Mouse (Mus musculus) megakaryocyte, embryonic 14.5 days (primary cell): ENCODE data around the gene Ermap. TPM values are rescaled to one million over a fixed set of nuclear protein-coding genes. Genes with fewer than 3 reads are reported as not detected.

Experiments
- H3K27me3 ChIP-seq: replicated peaks from 2 replicates; pipeline ENCODE3; 2012; ENCODE audit warnings: inconsistent platforms
- H3K36me3 ChIP-seq: replicated peaks from 2 replicates; pipeline ENCODE3; 2012; ENCODE audit warnings: low read length, inconsistent platforms, mixed read lengths
- H3K4me1 ChIP-seq: 2 replicates; pipeline ENCODE4 v1.6.1; 2012; ENCODE audit warnings: inconsistent platforms
- H3K4me3 ChIP-seq: replicated peaks from 2 replicates; pipeline ENCODE3; 2012; ENCODE audit warnings: moderate library complexity, mild to moderate bottlenecking, inconsistent platforms
- H3K9me3 ChIP-seq: 2 replicates; pipeline ENCODE4 v1.6.1; 2012; ENCODE audit warnings: inconsistent platforms
- FLI1 ChIP-seq: IDR thresholded peaks from 2 replicates; pipeline ENCODE4 v1.6.1; 2012; ENCODE audit warnings: low read length, inconsistent platforms, mixed read lengths
- GATA1 ChIP-seq: IDR thresholded peaks from 3 replicates; pipeline ENCODE4 v1.6.1; 2012; ENCODE audit warnings: mixed read lengths, low read length, inconsistent platforms, borderline replicate concordance
- polyA plus RNA-seq: library from polyadenylated mRNA; stranded (reverse); fragments of >175 nt; gene quantifications from 2 replicates; pipeline ENCODE4 v1.2.3, GENCODE M21; 2012; ENCODE audit warnings: low replicate concordance; ENCODE audit not compliant: insufficient read depth

The Ermap gene
- polyA plus RNA-seq, 1 experiment, result 0.10 TPM

- Histone ChIP-seq H3K4me1 (peaks cover 49% of the 10 kb centered on the region), H3K9me3 (no peaks in the 10 kb centered on the region), H3K27me3 (peaks cover 5% of the 10 kb centered on the region), H3K4me3 (peak overlapping the region; percentile 94), H3K36me3 (peaks cover 41% of the 10 kb centered on the region)
- TF ChIP-seq GATA1 (no peak), FLI1 (no peak)
Observed at GRCm38 (mm10) chr4:119172919-119173650, 16.7 kb downstream of the Ermap start.

- Histone ChIP-seq H3K9me3 (no peaks in the 10 kb centered on the region), H3K4me3 (no peak overlapping the region), H3K36me3 (peaks cover 41% of the 10 kb centered on the region), H3K4me1 (peaks cover 64% of the 10 kb centered on the region), H3K27me3 (no peaks in the 10 kb centered on the region)
- TF ChIP-seq FLI1 (no peak), GATA1 (no peak)
Observed at GRCm38 (mm10) chr4:119167663-119168062, 22.1 kb downstream of the Ermap start.

DNA sequence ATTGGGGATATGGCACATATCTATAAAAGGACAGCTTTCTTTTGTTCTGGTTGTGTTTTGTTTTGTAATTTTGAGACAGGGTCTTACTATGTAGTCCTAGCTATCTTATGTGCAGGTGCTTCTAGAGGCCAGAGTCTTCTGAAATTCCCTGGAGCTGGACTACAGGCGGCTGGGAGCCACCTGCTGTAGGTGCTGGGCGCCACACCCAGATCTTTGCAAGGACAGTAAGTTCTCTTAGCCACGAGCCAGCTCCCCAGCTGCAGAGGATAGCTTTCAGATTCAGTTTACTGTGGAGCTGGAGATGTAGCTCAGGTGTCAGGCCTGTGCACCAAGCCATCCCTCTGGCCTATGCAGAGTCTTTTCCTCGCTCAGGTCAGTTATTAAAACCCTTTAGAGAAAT, 22.7 kb downstream of the Ermap start:
- no peak overlapping the region for H3K4me3 ChIP-seq
- H3K36me3 ChIP-seq, result peaks cover 40% of the 10 kb centered on the region
- H3K9me3 ChIP-seq, result no peaks in the 10 kb centered on the region
- H3K4me1 ChIP-seq, result peaks cover 60% of the 10 kb centered on the region
- TF ChIP-seq FLI1 (no peak), GATA1 (no peak)
- H3K27me3 ChIP-seq, result no peaks in the 10 kb centered on the region

- Histone ChIP-seq H3K36me3 (peaks cover 29% of the 10 kb centered on the region), H3K27me3 (no peaks in the 10 kb centered on the region), H3K4me3 (peak overlapping the region; percentile 40), H3K9me3 (no peaks in the 10 kb centered on the region), H3K4me1 (peaks cover 54% of the 10 kb centered on the region)
- TF ChIP-seq GATA1 (no peak), FLI1 (no peak)
Observed at GRCm38 (mm10) chr4:119165916-119166315, 23.9 kb downstream of the Ermap start.

GRCm38 (mm10) chr4:119162990-119163389, 26.8 kb downstream of the Ermap start:
- Histone ChIP-seq H3K36me3 (no peaks in the 10 kb centered on the region), H3K4me1 (peaks cover 31% of the 10 kb centered on the region), H3K27me3 (no peaks in the 10 kb centered on the region), H3K4me3 (no peak overlapping the region), H3K9me3 (no peaks in the 10 kb centered on the region)
- TF ChIP-seq GATA1, result no peak
- TF ChIP-seq FLI1, result no peak

- Histone ChIP-seq H3K4me3 (no peak overlapping the region), H3K27me3 (no peaks in the 10 kb centered on the region), H3K36me3 (no peaks in the 10 kb centered on the region), H3K4me1 (peaks cover 16% of the 10 kb centered on the region), H3K9me3 (no peaks in the 10 kb centered on the region)
- TF ChIP-seq FLI1 (no peak), GATA1 (no peak)
Observed at GRCm38 (mm10) chr4:119161358-119161757, 28.5 kb downstream of the Ermap start.

DNA sequence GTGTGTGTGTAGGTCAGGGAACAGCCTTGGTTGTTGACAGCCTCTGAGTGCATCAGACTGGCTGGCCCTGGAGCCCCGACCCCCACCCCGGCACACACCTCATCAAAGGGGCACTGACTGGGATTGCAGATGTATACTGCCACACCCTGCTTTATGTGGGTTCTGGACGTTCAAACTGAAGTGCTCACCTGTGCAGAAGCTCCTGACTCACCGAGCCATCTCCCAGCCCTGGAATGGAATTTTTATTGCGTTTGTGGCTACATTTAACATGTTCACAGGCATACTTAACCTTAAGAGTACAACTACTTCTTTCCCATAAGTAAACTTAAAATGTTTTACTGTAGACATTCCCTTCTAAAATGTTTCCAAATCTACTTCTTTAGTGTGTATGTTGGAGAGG, 31.9 kb downstream of the Ermap start:
- Histone ChIP-seq H3K36me3 (no peaks in the 10 kb centered on the region), H3K4me3 (no peak overlapping the region), H3K4me1 (no peaks in the 10 kb centered on the region; the same call in 1 of the 2 replicates), H3K9me3 (no peaks in the 10 kb centered on the region), H3K27me3 (peaks cover 9% of the 10 kb centered on the region)
- TF ChIP-seq GATA1 (no peak), FLI1 (no peak)

GRCm38 (mm10) chr4:119157186-119157585, 32.6 kb downstream of the Ermap start:
- Histone ChIP-seq H3K9me3 (no peaks in the 10 kb centered on the region), H3K27me3 (peaks cover 10% of the 10 kb centered on the region), H3K4me3 (no peak overlapping the region), H3K36me3 (no peaks in the 10 kb centered on the region), H3K4me1 (no peaks in the 10 kb centered on the region; the same call in 1 of the 2 replicates)
- TF ChIP-seq GATA1 (no peak), FLI1 (no peak)

DNA sequence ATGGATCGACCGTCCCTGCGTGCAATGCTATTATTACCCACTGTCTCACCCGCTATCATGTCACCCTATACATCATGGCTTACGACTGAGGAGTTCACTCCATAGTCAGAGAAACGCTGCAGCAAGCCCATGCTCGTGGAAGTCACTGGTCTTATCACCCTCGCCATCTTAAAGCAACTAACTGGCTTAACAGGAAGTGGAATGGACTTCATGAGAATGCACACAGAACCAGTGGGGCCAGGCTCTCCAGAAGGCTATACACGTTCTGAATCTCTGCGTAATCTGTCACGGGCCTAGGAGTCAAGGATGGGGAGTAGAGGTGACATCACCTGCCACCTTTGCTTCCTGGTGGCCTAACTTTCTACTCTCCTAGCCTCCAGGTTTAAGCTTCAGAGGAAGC, 41.1 kb downstream of the Ermap start:
- Histone ChIP-seq H3K9me3 (peaks cover 9% of the 10 kb centered on the region), H3K27me3 (peaks cover 49% of the 10 kb centered on the region)

DNA sequence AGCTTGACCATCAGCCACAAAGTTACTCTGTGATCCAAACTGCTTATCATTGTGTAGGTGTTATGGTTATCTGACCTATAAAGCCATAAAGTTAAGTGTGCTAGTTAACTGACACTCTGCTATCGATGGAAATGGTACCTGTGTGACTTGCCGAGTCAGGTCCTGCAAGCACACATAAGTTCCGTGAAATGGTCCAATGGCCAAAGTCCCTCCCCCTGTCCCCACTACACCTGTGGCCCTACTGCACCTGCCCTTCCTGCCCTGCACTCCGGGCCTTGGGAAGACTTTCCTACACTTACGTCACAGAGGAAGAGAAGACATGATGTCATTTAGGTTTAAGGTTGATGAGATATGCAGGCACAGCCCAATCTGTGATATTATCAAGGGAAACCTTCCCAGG, 42.5 kb downstream of the Ermap start:
- peaks cover 45% of the 10 kb centered on the region for H3K27me3 ChIP-seq

More for the DNA sequence above, 41.1 kb downstream of the Ermap start:
- TF ChIP-seq FLI1, result no peak
- TF ChIP-seq GATA1, result no peak
- H3K4me1 ChIP-seq, result peaks cover 12% of the 10 kb centered on the region; the same call in 1 of the 2 replicates
- H3K36me3 ChIP-seq, result no peaks in the 10 kb centered on the region
- no peak overlapping the region for H3K4me3 ChIP-seq

More for the DNA sequence above, 42.5 kb downstream of the Ermap start:
- TF ChIP-seq GATA1 (no peak), FLI1 (no peak)
- peaks cover 9% of the 10 kb centered on the region for H3K9me3 ChIP-seq
- H3K36me3 ChIP-seq, result no peaks in the 10 kb centered on the region
- no peak overlapping the region for H3K4me3 ChIP-seq
- peaks cover 15% of the 10 kb centered on the region for H3K4me1 ChIP-seq
